ENCODE assay signal across 9 mouse cellular contexts in the genomic region with DNA sequence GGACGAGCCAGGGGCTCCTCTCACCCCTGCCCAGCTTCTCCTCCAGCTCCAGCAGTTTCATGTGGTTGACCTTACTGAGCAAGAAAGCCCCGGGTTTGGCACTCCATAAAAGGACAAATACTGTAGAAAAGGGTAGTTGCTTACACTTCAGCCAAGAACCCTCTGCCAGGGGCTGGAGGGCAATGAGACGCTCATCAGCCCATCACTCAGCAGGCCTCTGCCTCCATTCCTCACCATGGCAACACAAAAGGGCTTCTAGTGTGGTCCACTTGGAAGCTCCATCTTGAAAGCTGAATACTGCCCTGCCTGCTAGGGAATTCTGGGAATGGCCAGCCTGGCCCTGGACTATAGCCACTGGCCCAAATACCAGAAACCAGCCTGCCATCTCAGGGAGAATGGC. TPM values are rescaled to one million over a fixed set of nuclear protein-coding genes. Genes with fewer than 3 reads are reported as not detected.
DNase-seq lines count a peak whose midpoint lies in the region; ATAC-seq lines count a peak whose summit lies in the region.
"Had no signal": no experiment of that assay in that cellular context is flagged by ENCODE, and none has a peak within 500 bp of the region (broad histone marks: within the 10 kb centered on the region; RNA-seq: fewer than 3 reads in every experiment).

No protein-coding gene starts in this region.

- H3K36me3 ChIP-seq in midbrain, embryonic 14.5 days (ENCODE audit: control insufficient read depth, insufficient read depth, low read length): no peaks in the 10 kb centered on the region
- H3K36me3 ChIP-seq in midbrain, embryonic 10.5 days: no peaks in the 10 kb centered on the region
- H3K36me3 ChIP-seq in stomach, embryonic 15.5 days: no peaks in the 10 kb centered on the region
- H3K36me3 ChIP-seq: liver, embryonic 13.5 days had no signal

- peak; percentile 57 for DNase-seq in midbrain, embryonic 14.5 days
- DNase-seq in midbrain, embryonic 10.5 days (ENCODE audit: low spot score): no peak
- peak; percentile 45 to 58 for DNase-seq in left cerebral cortex, adult 9 months (ENCODE audit: low spot score in 2 of 2)
- DNase-seq in adrenal gland, postnatal 36 days: no peak
- DNase-seq in heart, postnatal 36 days: no peak
- no peak for DNase-seq in thymus, postnatal 10 days (ENCODE audit: low spot score in 2 of 2)
- DNase-seq: liver, embryonic 13.5 days had no signal

- intact Hi-C loops in heart, postnatal 36 days (cut with DNase I): no loop called here

- peaks cover 17% of the 10 kb centered on the region for H3K4me1 ChIP-seq in midbrain, embryonic 14.5 days (ENCODE audit: control insufficient read depth, insufficient read depth, low read length)
- peaks cover 24% of the 10 kb centered on the region for H3K4me1 ChIP-seq in midbrain, embryonic 10.5 days
- H3K4me1 ChIP-seq in stomach, embryonic 15.5 days: peaks cover 13% of the 10 kb centered on the region; the same call in 1 of the 2 replicates
- H3K4me1 ChIP-seq: liver, embryonic 13.5 days had no signal

- H3K4me2 ChIP-seq in midbrain, embryonic 14.5 days (ENCODE audit: low read length): no peak overlapping the region
- H3K4me2 ChIP-seq in stomach, embryonic 15.5 days: no peak overlapping the region
- H3K4me2 ChIP-seq: liver, embryonic 13.5 days had no signal

- H3K9me3 ChIP-seq in midbrain, embryonic 14.5 days (ENCODE audit: control insufficient read depth, low read length): no peaks in the 10 kb centered on the region
- H3K9me3 ChIP-seq in midbrain, embryonic 10.5 days (replicated peaks): no peaks in the 10 kb centered on the region
- no peaks in the 10 kb centered on the region for H3K9me3 ChIP-seq in stomach, embryonic 15.5 days
- H3K9me3 ChIP-seq: liver, embryonic 13.5 days had no signal

- no peak overlapping the region for H3K4me3 ChIP-seq in midbrain, embryonic 14.5 days (replicated peaks; ENCODE audit: low read depth, low read length)
- no peak overlapping the region for H3K4me3 ChIP-seq in midbrain, embryonic 10.5 days
- H3K4me3 ChIP-seq in stomach, embryonic 15.5 days (replicated peaks): no peak overlapping the region
- H3K4me3 ChIP-seq: liver, embryonic 13.5 days had no signal

- no peak overlapping the region for H3K9ac ChIP-seq in midbrain, embryonic 14.5 days (replicated peaks; ENCODE audit: low read length)
- H3K9ac ChIP-seq in stomach, embryonic 15.5 days: no peak overlapping the region
- H3K9ac ChIP-seq: liver, embryonic 13.5 days had no signal

- 43% methylated on average over 3 of the region's 3 CpGs for WGBS in midbrain, embryonic 14.5 days
- 39% methylated on average over 3 of the region's 3 CpGs for WGBS in midbrain, embryonic 10.5 days
- WGBS in stomach, embryonic 15.5 days: 24% methylated on average over 3 of the region's 3 CpGs

- no peaks in the 10 kb centered on the region for H3K27me3 ChIP-seq in midbrain, embryonic 14.5 days (ENCODE audit: control insufficient read depth, insufficient read depth, low read length)
- no peaks in the 10 kb centered on the region for H3K27me3 ChIP-seq in midbrain, embryonic 10.5 days (ENCODE audit: low read depth, poor library complexity, severe bottlenecking)
- no peaks in the 10 kb centered on the region for H3K27me3 ChIP-seq in stomach, embryonic 15.5 days (replicated peaks)

- ATAC-seq in midbrain, embryonic 14.5 days (ENCODE audit: low FRiP score, low TSS enrichment): no peak
- peak; percentile 59 for ATAC-seq in frontal cortex, adult (ENCODE audit: low TSS enrichment)
- ATAC-seq in stomach, embryonic 15.5 days (ENCODE audit: insufficient read depth, low FRiP score, low read depth): peak; percentile 40; the same call in 1 of the 2 replicates

- no peak overlapping the region for H3K27ac ChIP-seq in midbrain, embryonic 14.5 days (replicated peaks; ENCODE audit: low read depth, low read length)
- no peak overlapping the region; the same call in 1 of the 2 replicates for H3K27ac ChIP-seq in midbrain, embryonic 10.5 days (replicated peaks)
- peak overlapping the region; percentile 69 for H3K27ac ChIP-seq in stomach, embryonic 15.5 days
- H3K27ac ChIP-seq: liver, embryonic 13.5 days had no signal

RNA-seq across cellular contexts. Expression of a gene that starts 49.3 kb away (rescaled TPM):
- polyA plus RNA-seq in midbrain, embryonic 14.5 days (2014; fragmentation: Nextera tagmentation; extraction: Ambion mirVana): 21.7 and 30.4 TPM in 2 replicates
- 28.4 and 31.6 TPM in 2 replicates for polyA plus RNA-seq in midbrain, embryonic 10.5 days (2016; fragmentation: Nextera tagmentation; extraction: Ambion mirVana)
- polyA plus RNA-seq in stomach, embryonic 15.5 days (2015; fragmentation: Nextera tagmentation; extraction: Ambion mirVana): 13.6 and 14.3 TPM in 2 replicates
- 1 to 10 TPM; 7.1 to 8.8 TPM for total RNA-seq in adrenal gland, postnatal 36 days (2021)
- total RNA-seq in heart, postnatal 36 days (2021): 1 to 10 TPM; 2.7 to 3.7 TPM

Comparison
In these comparisons a context has a peak if more than half of its experiments do, and no peak if none do; other contexts are left out.
1. DNase-seq: peak in midbrain, embryonic 14.5 days (single experiment) and left cerebral cortex, adult 9 months (2 of 2); none in midbrain, embryonic 10.5 days (single experiment), adrenal gland, postnatal 36 days (0 of 2), heart, postnatal 36 days (0 of 2) and thymus, postnatal 10 days (0 of 2).